Mouse (Mus musculus): ENCODE results near the gene Nup160.
A peak's percentile ranks its signal among the peaks of the same experiment; 100 is the strongest.

DNA sequence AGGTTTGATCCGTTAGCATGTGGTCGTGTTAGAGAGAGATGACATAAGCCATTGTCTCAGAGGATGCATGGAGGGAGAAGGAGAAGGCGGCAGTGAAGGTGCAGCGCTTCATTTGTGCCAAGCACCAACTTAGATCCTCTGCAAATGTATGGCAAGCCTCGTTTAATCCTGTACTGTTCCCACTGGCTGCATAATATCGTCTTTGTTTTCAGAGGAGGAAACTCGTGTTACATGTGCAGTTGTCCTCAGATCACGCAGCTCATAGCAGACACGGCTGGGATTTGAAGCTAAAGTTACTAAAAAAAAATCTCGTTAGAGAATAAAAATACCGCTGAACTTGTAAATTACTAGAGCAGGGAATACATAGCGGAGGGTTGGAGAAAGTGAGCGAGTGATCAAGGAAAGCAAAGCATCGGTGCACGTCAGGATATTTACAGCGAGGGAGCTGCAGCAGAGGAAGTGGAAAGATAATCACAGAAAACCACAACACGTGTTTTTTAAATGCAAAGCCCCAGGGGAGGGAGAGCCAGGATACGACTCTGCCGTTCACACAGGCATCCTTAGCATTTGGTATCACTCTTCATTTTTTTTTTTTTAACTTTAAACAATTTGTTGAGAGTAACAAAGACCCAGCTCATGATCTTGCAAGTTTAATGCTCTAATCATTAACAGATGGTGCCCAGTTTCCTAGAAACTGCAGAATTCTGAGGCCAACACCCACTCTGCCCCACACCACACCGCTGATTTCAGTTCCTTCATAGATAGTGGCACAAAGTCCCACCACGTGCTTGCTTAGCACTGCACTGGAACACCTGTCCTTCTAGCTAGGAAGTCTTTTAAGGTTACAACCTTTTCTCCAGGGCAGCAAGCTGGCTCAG, 9.4 kb upstream of the Nup160 start:
- TF ChIP-seq POLR2A (IDR thresholded peaks at IDR 0.05; ENCODE audit: insufficient read length, low read depth) (no peak), TCF12 (IDR thresholded peaks at IDR 0.05; ENCODE audit: insufficient read depth, poor library complexity, severe bottlenecking) (no peak), MYOG (IDR thresholded peaks at IDR 0.05; ENCODE audit: control insufficient read depth in 1 of 3, insufficient read depth in 1 of 3, insufficient read length in 2 of 3, low read depth in 2 of 3) (no peak), MYOD1 (IDR thresholded peaks at IDR 0.05; ENCODE audit: control insufficient read depth in 1 of 3, insufficient read length in 2 of 3, low read depth in 2 of 3) (peak in 2 of 3 experiments; percentile 8 to 24), POLR2AphosphoS2 (IDR thresholded peaks at IDR 0.05; ENCODE audit: insufficient read length, low read depth) (no peak), CEBPB (IDR thresholded peaks at IDR 0.05; ENCODE audit: insufficient read depth, poor library complexity, severe bottlenecking) (no peak)
